Mouse (Mus musculus) cerebellum, adult (tissue): Measurements from ENCODE around the gene Ell.

Source experiments
- ATAC-seq: cut with Nextera tagmentation; 2 replicates; pipeline ENCODE4 v1.9.2; 2017; ENCODE audit warnings: mild to moderate bottlenecking, moderate library complexity, mixed read lengths; ENCODE audit not compliant: insufficient number of reproducible peaks, low FRiP score, low TSS enrichment

Gene Ell

DNA sequence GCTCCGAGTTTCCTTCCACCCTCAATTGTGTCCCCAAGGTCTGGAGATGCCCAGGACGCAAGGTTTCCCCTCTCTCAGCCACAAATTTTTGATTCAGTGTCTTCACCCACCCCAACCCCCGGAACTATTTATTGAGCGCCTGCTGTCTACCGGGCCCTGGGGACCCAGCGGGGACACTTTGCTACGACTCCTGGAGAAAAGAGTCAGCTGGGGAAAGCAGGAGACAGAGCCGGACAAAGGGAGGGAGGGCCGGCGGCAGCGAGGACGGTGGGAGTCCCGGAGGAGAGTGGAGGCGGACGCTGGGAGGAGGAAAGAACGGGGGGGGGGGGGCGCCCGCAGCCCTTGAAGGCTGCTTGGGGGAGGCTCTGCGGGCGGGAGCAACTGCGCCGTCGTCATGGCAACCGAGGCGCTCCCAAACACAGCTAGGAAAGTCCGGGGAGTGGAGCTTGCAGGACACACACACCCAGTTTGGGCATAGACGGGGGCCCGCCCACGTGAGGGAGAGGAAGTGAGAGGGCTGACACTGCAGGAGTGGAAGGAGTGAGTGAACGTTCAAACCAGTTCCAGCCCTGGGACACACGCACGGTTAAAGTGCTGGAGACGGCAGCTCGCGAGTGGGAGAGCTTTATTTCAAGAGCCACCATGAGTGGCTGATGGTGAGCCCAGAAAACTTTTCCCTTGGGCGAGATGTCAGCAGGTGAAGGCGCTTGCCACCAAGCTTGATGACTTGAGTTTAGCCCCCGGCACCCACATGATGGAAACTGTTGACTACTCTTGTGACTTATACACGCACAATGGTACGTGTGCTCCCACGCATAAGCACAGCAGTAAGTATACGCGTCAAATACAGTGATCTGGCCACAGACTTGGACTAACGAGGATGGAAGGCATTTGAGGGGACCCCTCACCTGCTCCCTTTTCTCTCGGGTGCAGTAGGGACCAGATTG, 70.9 kb downstream of the Ell start:
- no peak for ATAC-seq

DNA sequence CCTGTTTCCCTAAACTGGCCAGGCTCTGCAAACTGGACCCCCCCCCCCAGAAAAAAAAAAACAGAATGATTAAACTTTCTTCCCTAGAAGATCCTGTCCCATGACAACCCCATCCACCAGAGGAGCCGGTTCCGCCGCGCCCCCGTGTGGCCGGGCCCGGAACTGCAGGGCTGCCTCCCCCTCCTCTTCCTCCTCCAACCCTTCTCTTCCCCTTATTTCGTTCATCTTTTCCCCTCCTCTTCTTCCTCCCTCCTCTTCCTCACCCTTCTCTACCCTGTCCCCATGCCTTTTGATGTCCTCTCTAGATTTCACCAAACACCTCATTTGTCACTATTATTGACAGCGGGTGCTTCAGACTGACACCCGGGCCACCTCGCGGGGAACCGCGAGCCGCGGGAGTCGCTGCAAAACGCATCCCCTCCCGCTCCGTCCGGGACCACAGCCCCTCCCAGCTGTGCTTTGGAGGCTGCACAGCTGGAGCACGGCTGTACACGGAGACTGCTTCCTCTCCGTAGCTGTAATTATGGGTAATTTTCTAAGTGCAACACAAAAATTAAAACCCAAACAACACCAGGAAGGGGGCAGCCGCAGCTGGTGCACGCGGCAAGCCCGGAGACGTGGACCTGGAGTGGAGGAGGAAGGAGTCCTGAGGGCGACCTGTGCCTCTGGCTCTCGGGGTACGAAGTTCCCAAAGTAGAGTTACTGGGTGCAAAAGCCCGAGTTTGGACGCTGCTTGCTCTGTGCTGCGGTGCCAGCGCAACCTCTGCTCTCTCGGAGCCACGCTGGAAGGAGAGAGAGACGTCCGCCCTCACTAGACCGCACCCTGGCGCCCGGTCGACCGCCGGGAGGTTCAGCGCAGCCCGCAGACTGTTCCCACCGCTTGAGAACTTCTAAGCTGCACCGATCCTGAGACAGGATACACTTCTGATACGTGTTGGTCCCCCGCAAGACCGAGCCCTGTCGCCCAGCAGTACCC, 71.8 kb downstream of the Ell start:
- ATAC-seq, result no peak

DNA sequence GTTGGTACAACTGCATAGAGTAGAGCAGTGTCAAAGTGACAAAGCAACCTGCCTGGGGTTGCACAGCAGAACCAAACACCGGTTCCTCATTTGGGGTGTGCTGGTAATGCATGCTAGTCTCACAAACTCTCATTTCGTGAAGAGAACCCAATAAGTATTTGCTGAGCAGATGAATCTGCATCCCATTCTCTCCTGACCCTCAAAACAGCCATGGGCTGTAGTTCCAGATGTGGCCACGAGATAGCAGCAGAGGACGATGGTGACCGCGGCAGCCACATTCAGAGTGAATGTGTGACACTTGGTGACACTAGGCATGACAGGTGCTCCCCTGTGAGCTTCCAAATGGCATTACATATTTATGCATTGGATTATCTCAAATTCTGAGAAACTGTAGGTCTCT, 72.6 kb downstream of the Ell start:
- no peak for ATAC-seq

DNA sequence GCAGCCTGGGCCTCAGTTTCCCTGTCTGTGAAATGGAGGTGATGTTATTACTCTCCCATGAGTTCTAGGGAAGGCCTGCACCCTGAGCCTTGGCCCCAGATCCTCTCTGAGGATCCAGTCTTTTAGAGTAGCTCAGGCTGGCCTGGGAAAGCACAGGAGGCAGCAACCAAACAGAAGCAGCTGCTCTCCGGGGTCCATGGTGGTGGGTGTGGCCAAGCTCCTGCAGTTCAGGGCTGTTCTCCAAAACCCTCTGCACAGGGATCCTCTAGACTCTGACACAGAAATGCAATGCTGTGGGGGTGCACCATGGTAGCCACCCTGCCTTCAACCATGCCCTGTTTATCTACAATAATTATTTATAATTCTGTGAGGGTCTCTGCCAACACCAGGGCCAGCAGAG, 74.5 kb downstream of the Ell start:
- ATAC-seq, result no peak

DNA sequence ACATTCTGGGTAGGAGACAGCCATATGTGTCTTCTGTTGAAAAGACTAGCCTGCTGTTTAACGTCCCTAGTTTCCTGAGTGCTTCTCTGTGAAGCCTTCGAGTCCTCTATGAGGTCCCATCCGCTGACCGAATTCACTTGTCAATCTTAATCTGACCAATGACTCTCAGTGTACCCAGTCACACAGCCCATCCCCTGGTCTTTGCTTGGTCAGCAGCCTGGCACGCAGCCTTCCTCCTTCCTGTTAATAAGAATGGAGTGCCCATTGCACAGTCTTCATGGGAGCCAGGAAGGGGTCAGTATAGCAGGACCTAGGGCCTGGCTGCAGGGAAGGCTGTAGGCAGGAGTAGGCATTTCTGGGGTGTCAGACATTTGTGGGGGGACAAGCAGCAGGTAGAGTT, 75.2 kb downstream of the Ell start:
- no peak for ATAC-seq

DNA sequence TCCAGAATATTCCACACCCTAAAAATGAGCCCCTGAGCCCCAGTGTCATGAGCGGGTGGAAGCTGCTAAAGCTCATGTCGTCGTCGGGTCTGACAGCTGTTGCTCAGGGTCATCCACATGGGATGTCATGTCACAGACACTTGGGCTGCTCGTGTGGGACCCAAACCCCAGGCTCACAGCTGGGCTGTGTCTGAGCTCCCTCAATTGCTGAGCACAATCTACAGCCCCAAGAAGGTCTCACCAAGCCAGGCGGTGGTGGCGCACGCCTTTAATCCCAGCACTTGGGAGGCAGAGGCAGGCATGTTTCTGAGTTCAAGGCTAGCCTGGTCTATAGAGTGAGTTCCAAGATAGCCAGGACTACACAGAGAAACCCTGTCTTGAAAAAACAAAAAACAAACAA, 76.0 kb downstream of the Ell start:
- no peak for ATAC-seq

DNA sequence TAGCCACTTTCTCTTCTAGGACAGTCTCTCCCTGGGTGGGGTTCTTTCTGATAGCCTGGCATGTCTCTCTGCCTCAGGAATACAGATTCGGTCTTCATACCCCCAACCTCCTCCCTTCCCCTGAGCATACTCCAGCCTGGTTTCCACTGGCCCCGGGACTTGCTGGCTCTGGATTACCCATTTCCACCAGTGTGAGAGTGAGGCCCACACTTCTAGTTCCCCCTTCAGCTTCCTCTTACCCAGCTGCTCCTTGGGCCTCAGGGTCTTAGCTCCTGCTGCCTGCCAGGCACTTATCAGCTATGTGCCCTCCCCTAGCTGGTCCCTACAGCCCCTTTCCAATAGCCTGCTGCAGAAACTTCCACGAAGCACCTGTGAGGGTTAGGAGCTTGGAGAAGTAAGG, 76.6 kb downstream of the Ell start, which contains the start of gene Lrrc25:
Gene Lrrc25, plus strand, starts transcription at position 262 of the 400 bp plus-strand sequence.
- ATAC-seq, result no peak

DNA sequence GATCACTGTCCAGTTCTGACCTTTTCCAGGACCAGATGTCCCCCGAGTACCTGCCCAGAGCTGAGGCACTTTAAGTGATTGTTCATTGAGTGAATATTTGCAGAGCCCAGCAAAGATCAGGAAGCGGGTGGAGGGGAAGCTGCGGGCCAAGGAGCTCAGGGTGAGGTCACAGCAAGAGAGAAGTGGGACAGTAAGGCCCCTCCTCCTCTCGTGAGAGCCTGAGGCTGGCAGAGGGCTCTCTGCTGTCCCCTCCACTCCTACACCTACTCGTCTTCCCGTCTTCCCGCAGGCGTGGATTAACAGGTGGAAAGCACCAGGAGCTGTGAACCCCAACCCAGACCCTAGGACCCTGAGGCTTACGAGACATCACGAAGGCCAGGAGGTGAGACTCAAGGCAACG, 77.4 kb downstream of the Ell start:
- no peak for ATAC-seq

DNA sequence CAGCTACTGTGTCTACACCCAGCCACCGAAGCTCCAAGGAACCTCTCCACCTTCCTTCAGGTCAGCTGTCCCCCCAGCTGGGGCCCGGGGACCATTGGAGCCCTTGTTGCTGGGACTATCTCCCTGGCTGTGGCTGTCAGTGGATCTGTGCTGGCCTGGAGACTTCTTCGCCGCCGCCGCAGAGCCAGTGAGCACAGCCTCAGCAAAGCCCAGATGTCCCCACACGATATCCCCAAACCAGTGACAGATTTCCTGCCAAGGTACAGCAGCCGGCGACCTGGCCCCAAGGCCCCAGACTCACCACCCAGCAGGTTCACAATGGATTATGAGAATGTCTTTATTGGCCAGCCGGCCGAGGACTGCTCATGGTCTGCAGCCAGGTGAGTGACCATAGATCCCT, 78.7 kb downstream of the Ell start:
- ATAC-seq, result no peak

DNA sequence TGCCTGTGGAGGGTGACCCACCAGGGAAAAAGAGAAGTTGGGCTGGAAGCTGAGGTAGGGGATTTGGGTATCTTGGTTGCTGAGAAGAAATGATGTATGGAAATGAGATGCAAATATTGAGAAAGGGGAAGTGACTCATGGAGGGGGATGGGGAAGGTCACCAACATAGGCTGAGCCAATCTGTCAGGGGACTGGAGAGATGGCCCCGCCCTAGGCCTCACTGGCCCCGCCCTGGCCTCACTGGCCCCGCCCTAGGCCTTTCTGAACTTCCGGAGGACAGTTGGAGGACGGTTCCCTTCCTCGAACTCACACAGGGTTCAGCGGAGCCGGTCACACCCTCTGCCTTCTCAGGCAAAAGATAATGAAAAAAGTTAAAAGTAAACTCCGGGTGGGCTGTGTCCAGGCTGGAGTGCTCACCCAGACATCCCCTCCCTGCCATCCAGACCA, 79.7 kb downstream of the Ell start:
- no peak for ATAC-seq

DNA sequence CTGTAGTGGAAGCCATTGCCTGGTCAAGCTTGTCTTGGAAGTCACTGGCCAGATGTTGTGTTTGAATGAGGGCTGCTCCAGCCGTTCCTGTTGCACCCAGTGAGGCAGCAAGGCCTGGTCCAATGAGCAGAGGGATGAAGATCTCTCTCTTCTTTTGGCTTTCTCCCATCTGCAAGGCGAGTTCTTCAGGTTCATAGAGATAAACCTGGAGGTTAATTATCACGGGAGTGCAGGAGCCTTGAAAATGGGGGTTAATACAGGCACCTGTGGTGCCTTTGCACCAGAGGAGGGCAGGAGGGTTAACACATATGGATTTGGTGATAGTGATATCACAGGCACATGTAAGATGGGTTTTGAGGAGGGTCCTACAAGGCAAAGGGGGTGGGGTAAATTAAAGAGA, 83.0 kb downstream of the Ell start:
- ATAC-seq, result no peak

DNA sequence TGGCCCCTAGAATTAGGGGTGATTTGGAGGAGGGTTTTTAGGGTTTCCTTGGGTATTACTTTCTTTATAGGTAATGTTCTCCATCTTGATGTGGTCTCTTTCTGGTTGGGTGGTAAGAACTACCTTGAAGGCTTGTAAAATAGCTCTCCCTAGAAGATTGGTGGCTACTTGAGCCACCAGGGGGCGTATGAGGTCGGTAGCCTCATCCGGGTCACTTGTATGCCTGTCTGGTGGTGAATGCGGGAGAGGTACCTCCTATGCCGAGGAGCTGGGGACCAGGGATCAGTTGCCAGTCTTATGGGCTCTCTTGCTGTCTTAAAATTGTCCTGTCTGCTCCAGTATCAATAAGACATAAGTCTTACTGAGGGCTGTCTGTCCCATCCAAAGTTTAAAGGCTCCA, 85.8 kb downstream of the Ell start:
- ATAC-seq, result no peak

DNA sequence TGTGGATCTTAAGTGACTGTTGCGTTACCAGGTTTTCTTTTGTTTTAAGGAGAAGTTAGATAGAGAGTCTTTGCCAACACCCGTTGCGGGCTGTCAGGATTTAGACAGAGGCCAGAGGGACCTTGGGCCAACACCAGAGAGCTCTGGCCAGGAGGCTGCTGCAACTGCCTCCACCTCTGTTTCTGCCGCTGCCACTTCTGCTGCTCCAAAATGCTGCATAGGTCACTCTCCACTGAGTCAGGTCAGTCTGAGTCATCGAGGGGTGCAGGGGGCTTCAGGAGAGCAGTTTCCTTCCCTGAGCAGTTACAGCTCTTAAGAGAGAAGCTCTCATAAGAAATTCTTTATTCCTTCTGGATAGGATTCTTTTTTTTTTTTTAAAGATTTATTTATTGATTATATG, 87.8 kb downstream of the Ell start:
- no peak for ATAC-seq

DNA sequence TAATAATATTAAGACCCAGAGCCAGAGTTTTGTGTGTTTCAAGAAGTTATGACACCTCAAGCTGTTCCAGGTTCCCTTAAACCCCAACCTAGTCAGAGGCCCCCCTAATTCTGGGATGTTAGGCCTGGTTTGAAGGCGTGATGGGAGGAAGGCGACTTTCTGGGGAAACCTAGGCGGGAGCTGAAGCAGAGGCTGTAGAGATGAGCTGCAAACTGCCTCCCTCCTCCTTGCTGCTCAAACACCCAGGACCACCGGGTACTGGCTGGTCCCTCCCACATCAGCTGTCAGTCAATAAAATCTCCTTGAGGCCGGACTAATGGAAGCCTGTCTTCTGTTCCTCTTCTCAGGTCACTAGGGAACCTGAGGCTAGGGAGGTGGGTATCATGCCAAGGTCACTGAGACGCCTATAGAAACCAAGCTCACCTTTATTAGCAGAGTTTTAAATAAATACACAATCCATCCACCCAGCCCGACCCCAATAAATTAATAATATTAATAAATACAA, 89.8 kb downstream of the Ell start:
- no peak for ATAC-seq

DNA sequence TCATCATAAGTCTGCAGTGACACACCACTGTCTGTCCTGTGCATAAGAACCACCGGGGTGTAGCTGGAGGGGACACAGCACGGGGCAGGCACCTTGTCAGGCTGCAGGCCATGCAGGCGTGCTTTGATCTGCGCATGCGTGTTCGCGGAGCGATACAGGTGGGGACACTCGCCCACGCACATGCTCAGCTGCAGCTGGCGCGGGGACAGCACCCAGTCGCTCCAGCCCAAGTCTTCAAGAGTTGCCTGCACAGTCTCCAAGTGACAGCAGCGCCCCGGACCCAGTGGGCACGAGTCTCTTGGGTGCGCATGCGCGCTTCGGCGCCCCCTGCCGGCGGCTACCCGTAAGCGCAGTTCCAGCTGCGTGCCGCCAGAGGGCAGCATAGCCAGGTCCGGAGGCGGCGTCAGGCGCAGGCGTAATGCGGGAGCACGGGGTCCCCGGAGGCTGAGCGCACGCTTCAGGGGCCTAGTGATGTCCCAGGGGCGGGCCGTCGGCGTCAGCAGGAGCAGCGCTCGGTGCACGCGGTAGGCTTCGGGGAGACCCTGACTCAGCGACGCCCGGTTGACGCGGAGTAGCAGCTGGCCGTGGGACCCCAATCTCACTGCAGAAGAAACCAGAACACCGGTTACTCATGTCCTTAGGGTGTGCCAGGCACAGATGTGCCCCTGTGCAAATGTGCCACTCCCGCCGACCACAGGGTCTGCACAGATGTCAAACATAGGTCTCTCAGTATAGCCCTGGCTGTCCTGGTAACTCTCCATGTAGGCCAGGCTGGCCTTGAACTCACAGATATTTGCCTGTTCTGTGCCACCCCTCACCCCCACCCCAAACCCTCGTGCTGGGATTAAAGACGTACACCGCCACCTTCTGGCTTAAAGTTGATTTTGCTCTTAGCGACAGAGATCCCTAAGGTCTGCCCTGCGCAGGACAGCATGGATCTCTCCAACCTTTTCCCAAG, 90.6 kb downstream of the Ell start:
- ATAC-seq, result peak; percentile 78

DNA sequence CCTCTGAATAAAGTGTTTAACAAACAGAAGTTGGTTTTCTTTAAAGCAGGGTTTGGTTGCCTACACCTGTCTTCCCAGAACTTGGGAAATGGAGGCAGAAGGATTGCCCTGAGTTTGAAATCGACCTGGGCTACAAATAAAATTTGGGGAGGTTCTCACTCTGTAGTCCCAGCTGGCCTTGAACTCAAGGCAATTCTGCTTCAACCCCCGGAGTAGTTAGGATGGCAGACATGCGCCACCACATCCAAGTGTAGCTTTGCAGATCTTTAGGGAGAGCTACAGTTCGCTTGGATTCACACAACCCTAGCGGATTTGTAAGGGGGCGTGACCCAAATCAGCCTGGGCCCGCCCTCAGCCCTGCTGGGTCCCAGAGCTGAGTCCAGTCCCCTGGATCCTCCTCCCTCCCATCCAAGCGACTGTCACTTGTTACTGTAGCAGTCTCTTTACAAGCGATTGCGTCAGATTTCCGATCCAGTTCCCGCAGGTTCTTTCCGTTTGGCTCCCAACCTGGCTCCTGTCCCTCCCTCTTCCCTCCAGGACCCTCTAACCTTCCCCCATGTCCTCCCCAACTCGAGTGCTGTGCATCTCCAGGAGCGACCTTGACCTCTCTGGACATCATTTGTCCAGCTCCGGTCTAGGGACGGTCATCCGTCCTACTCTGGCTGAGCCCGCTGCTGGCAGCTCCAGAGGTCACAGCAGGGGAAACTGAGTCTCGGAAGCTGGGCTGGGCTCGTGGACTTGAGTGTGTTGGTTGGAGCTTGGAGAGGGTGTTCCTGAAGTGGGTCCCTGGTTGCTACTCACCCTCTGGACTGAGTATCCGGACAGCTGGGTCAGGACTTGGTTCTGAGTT, 91.5 kb downstream of the Ell start:
- no peak for ATAC-seq

DNA sequence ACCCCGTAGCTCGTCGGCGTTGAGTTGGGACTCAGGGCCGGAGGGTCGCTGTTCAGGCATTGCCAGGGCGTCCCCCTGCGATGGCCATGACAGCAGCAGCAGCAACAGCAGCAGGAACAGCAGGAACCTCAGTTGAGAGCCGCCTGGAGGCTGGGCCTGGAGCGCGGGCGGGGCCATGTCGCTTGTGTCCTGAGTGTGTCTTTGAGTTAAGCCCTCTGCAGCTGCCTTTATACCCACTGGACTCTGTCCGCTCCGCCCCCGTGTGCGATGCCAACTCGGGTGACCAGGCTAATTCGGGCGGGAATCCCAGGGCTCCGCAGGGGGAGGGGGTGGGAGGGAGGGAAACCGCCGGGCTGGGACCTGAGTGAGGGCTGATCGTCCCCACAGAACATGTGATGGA, 92.2 kb downstream of the Ell start:
- ATAC-seq, result no peak

DNA sequence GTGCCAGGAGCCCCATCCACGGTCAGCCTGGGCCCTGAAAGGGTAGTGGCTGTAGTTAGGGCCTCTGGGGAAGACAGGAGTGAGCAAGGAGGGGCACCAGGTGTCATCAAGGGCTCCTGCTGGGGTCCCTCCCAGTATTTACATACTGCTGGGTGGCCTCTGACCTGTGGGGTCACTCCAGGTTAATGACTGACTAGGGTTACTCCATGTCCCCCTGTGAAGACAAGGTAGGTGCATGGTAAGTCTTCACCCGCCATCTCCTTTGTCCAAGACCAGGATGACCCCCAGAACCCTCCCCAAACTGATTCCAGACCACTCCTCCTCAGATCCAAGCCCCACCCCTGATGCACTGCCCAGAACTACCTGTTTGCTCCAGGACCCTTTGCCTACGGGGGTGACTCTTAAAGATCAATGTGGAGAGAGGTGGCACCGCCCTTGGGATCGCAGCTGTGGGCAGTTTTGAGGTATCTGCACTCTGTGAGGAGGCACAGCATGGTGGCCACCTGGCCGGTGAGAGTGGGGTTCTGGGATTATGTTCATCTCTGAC, 93.2 kb downstream of the Ell start, which contains the start of gene Gdf15:
Gene Gdf15, minus strand, starts transcription at position 111 of the 547 bp plus-strand sequence.
- no peak for ATAC-seq
